Mouse (Mus musculus) ovary, postnatal 10 days (tissue): ENCODE results near the gene Gm2696.
"Not testable (repeated sequence)": the region's sequence is repeated elsewhere in the genome, so short reads cannot be mapped to it uniquely, and the experiment has no call there.

Experiments used
- DNase-seq: peaks from one replicate; pipeline ENCODE4 v3.0.0; 2022; ENCODE audit warnings: low spot score

The Gm2696 gene

GRCm38 (mm10) chr10:77814382-77814781, at the start of gene Gm2696:
TSS of gene Gm2696 (plus strand) at chr10:77814682.
- DNase-seq = no peak

GRCm38 (mm10) chr10:77769727-77770126, 44.8 kb upstream of the Gm2696 start:
- no peak for DNase-seq

DNA sequence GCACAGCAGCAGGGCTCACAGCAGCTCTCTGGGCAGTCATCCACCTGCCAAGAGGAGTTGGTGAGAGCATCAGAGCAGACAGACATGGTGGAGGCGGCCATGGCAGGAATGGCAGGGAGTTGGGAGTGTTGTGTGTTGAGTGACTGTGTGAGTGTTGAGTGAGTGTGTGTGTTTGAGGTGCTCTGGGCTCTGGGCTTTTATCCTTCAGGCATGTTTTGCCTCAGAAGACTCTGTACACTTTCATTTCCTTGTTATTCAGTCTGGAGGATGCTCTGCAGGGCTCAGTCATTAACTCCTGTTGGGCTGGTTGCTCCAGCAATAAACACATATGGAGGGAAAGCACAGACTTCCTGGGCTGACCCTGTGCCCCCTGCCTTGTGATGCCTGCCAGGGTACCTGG, 43.3 kb upstream of the Gm2696 start, which contains the start of gene Gm3238:
TSS of gene Gm3238 (minus strand) at position 101 of the 400 bp plus-strand sequence.
- DNase-seq = not testable (repeated sequence)

GRCm38 (mm10) chr10:77772142-77772541, 42.3 kb upstream of the Gm2696 start:
- DNase-seq = not testable (repeated sequence)

DNA sequence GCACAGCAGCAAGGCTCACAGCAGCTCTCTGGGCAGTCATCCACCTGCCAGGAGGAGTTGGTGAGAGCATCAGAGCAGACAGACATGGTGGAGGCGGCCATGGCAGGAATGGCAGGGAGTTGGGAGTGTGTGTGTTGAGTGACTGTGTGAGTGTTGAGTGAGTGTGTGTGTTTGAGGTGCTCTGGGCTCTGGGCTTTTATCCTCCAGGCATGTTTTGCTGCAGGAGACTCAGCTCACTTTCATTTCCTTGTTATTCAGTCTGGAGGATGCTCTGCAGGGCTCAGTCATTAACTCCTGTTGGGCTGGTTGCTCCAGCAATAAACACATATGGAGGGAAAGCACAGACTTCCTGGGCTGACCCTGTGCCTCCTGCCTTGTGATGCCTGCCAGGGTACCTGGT, 37.6 kb upstream of the Gm2696 start, which contains the start of gene Gm7138:
TSS of gene Gm7138 (minus strand) at position 101 of the 400 bp plus-strand sequence.
- DNase-seq = not testable (repeated sequence)

- not testable (repeated sequence) for DNase-seq
Observed at GRCm38 (mm10) chr10:77782442-77782841, 32.0 kb upstream of the Gm2696 start, which contains the start of gene Gm3250. TSS of gene Gm3250 (minus strand) at chr10:77782542.

DNA sequence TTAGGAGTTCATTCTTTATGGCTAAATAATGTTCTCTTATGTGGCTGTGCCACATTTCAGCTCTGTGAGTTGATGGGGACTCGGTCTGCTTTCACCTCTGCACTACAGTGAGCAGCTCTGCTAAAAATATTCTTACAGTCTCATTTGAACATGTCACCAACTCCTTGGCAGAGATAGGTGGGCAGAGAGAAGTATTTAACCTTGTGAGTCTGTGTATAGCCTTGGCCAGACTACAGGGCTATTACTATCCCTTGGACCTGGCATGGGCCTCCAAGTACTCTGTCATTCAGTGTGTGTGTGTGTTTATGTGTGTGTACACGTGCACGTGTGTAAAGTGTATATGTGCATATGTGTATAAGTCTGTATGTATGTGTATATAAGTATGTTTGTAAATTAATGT, 31.1 kb upstream of the Gm2696 start:
- DNase-seq = not testable (repeated sequence)

DNA sequence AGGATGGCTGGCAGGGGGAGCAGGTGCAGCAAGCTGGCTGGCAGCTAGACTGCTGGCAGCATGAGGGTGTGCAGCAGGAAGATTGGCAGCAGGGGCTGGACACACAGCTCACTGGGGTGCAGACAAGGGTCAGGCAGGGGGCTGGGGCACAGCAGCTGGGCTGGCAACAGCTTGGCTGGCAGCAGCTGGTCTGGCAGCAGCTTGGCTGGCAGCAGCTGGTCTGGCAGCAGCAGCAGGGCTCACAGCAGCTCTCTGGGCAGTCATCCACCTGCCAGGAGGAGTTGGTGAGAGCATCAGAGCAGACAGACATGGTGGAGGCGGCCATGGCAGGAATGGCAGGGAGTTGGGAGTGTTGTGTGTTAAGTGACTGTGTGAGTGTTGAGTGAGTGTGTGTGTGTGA, 26.6 kb upstream of the Gm2696 start, which contains the start of gene Gm7137:
TSS of gene Gm7137 (minus strand) at position 325 of the 400 bp plus-strand sequence.
- DNase-seq = not testable (repeated sequence)

- DNase-seq = no peak
Observed at GRCm38 (mm10) chr10:77788621-77789020, 25.9 kb upstream of the Gm2696 start.

- no peak for DNase-seq
Observed at GRCm38 (mm10) chr10:77794976-77795375, 19.5 kb upstream of the Gm2696 start, which contains the start of gene Gm9639. TSS of gene Gm9639 (minus strand) at chr10:77795076.

GRCm38 (mm10) chr10:77797677-77798076, 16.8 kb upstream of the Gm2696 start:
- no peak for DNase-seq

DNA sequence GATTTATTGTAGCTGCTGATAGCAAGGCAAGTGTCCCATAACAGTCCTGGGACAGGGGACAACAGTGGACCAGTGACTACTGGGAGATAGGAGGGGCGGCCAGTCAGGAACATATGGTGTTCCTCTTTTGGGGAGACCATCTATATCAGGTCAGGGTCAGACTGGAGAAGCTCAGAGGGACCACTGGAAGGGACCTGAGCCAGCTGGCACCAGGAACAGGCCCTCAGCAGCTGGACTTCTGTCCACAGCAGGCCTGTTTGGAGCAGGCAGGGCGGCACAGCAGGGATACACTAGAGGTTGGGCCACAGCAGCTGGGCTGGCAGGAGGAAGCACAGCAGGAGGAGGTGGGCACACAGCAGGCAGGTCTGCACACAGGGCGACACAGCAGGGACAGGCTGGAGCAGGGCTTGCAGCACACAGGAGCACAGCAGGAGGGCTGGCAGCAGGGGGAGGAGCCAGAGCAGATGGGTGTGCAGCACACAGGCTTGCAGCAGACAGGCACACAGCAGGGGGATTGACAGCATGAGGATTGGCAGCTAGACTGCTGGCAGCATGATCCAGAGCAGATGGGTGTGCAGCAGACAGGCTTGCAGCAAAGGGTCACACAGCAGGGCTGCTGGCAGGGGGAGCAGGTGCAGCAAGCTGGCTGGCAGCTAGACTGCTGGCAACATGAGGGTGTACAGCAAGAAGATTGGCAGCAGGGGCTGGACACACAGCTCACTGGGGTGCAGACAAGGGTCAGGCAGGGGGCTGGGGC, 16.1 kb upstream of the Gm2696 start:
- not testable (repeated sequence) for DNase-seq

GRCm38 (mm10) chr10:77798921-77799508, 15.5 kb upstream of the Gm2696 start, which contains the start of gene Gm19668:
TSS of gene Gm19668 (minus strand) at chr10:77799133.
- no peak for DNase-seq

DNA sequence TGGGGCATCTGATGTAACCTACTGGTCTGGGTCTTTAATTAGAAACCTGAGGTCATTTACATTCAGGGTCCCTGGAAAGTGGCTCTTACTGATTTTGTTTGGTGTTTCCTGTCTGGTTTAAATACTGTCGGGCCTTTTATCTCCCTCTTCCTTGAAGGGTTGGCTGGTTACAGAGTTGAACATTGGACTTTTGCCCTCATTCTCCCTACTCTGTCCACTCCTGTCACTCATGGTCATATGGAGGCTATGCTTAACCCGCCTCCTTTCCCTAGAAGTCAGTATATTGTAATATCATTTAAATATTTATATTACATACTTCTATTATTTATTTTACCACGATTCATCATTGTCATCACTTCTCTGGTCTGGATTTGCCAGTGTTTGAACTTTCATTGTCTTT, 10.4 kb upstream of the Gm2696 start:
- DNase-seq = no peak

DNA sequence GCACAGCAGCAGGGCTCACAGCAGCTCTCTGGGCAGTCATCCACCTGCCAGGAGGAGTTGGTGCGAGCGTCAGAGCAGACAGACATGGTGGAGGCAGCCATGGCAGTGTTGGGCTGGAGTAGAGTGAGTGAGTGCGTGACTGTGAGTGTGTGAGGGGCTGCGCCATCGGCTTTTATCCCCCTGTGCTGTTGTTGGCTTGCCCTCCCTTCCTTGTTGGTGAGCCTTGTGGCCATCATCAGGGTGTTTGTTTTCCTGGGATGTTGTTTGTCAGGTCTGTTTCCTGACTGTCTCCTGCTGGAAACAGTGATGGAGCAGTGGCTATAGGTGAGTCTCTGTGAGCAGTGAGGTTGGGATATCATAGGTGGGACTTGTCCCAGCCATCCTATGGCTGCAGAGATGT, 2.7 kb upstream of the Gm2696 start, which contains the start of gene Gm9507:
TSS of gene Gm9507 (minus strand) at position 101 of the 400 bp plus-strand sequence.
- no peak for DNase-seq

DNA sequence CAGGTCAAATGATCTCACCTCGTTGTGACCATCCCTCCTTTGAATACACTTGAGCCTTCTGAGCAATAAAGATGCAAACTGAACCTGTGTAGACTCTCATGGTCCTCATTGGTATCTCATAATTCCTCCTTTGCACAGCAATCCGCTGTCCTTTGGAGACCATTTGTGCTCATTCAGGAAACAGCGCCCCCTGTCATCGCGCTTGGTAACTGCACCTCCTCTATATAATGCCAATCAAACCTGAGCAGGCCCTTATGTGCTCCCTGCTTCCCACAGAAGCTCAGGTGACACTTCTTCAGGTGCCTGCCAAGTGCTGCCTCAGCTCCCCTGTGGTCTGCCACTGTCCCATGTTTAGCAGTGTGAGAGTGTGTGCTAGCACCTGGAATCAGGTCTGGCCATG, 1.0 kb downstream of the Gm2696 start:
- no peak for DNase-seq

GRCm38 (mm10) chr10:77818523-77818922, 4.0 kb downstream of the Gm2696 start:
- no peak for DNase-seq

- no peak for DNase-seq
Observed at GRCm38 (mm10) chr10:77819203-77819602, 4.7 kb downstream of the Gm2696 start.

- no peak for DNase-seq
Observed at GRCm38 (mm10) chr10:77826951-77827350, 12.5 kb downstream of the Gm2696 start, which contains the start of gene Krtap10-4. TSS of gene Krtap10-4 (minus strand) at chr10:77827095.

DNA sequence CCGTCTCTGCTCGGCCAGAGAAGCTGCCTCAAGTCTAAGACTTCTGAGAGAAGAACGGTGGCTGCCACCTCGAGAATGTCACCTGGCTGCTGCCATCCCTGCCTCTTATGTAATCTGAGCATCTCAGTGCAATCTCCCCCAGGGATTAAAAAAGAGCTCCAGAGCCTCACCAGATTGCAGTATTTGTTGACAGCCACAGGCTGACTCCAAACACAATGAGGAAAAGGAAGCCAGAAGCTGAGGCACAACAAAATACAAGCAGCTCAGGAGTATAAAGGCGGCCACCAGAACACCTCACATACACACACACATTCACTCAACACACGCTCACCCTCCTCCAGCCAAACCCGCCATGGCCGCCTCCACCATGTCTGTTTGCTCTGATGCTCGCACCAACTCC, 21.2 kb downstream of the Gm2696 start, which contains the start of gene Krtap10-10:
TSS of gene Krtap10-10 (plus strand) at position 301 of the 400 bp plus-strand sequence.
- DNase-seq = no peak

GRCm38 (mm10) chr10:77839006-77839405, 24.5 kb downstream of the Gm2696 start:
- no peak for DNase-seq

DNA sequence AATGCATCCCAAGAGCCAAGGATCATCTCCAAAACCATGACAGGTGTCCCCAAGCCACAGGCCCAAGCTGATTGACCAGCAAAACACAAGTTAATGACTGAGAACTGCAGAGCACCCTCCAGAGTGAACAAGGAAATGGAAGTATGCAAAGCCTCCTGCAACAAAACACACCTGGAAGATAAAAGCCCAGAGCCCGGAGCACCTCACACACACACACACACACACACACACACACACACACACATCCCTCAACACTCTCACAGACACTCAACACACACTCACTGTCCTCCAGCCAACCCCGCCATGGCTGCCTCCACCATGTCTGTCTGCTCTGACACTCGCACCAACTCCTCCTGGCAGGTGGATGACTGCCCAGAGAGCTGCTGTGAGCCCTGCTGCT, 32.0 kb downstream of the Gm2696 start, which contains the start of gene Gm36176:
TSS of gene Gm36176 (plus strand) at position 301 of the 400 bp plus-strand sequence.
- DNase-seq = no peak

DNA sequence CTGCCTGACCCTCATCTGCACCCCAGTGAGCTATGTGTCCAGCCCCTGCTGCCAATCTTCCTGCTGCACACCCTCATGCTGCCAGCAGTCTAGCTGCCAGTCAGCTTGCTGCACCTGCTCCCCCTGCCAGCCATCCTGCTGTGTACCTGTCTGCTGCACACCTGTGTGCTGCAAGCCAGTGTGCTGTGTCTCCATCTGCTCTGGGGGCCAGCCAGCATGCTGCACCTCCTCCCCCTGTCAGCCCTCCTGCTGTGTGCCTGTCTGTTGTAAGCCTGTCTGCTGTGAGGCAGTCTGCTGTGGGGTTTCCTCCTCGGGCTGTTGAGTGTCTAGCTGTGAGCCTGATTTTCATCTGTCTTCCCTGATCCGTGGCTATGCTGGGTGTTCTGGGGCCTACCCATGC, 32.5 kb downstream of the Gm2696 start:
- DNase-seq = no peak
